Mouse (Mus musculus): ENCODE measurements around the gene Plcl1. TPM values are rescaled to one million over a fixed set of nuclear protein-coding genes. Genes with fewer than 3 reads are reported as not detected.
A peak's percentile ranks its signal among the peaks of the same experiment; 100 is the strongest.

The Plcl1 gene
- polyA plus RNA-seq, 1 experiment from 2014 or later: 4.1 TPM

DNA sequence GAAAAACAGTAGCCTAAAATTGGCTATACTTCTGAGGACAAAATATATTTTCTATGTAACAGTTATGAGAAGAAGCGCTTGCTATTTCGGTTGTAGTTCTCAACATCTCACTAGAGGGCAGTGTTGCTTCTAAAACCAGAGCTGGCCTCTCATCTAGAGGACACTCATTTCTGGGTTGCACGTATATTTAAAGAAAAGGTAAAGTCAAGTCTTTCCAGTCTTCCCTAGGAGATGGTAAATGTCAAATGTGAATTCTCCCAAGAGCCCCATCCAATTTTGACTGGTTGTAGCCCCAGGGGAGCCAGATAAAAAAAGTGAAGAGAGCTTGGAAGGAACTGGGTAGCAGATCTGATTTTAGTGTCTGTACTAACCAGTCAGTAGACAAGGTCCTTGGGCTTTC, 1.3 kb upstream of the Plcl1 start:
- peaks cover 19% of the 10 kb centered on the region for H3K4me1 ChIP-seq (ENCODE audit: control insufficient read depth, insufficient read depth, low read length)
- no peaks in the 10 kb centered on the region for H3K36me3 ChIP-seq (ENCODE audit: control insufficient read depth, insufficient read depth, low read length)
- H3K27ac ChIP-seq (ENCODE audit: low read length): no peak overlapping the region
- H3K9ac ChIP-seq (ENCODE audit: low read depth, low read length): no peak overlapping the region; the same call in 1 of the 2 replicates
- ATAC-seq: no peak
- 2% methylated on average over 3 of the region's 3 CpGs for WGBS
- no peaks in the 10 kb centered on the region for H3K9me3 ChIP-seq (replicated peaks; ENCODE audit: control insufficient read depth, low read length, poor library complexity, severe bottlenecking)
- H3K4me2 ChIP-seq (ENCODE audit: low read length): peak overlapping the region; percentile 94
- H3K27me3 ChIP-seq (ENCODE audit: control insufficient read depth, insufficient read depth, low read depth, low read length): peaks cover 2% of the 10 kb centered on the region; the same call in 1 of the 2 replicates
- H3K4me3 ChIP-seq (ENCODE audit: low read depth, low read length): no peak overlapping the region; the same call in 1 of the 2 replicates

GRCm38 (mm10) chr1:55406023-55406413, 297 bp downstream of the Plcl1 start:
- H3K27ac ChIP-seq (ENCODE audit: low read length): peak overlapping the region; percentile 77
- H3K4me1 ChIP-seq (ENCODE audit: control insufficient read depth, insufficient read depth, low read length): peaks cover 19% of the 10 kb centered on the region
- 0% methylated on average over 27 of the region's 42 CpGs for WGBS
- no peaks in the 10 kb centered on the region for H3K9me3 ChIP-seq (replicated peaks; ENCODE audit: control insufficient read depth, low read length, poor library complexity, severe bottlenecking)
- peak overlapping the region; percentile 90 for H3K4me3 ChIP-seq (ENCODE audit: low read depth, low read length)
- H3K36me3 ChIP-seq (ENCODE audit: control insufficient read depth, insufficient read depth, low read length): no peaks in the 10 kb centered on the region
- peaks cover 2% of the 10 kb centered on the region; the same call in 1 of the 2 replicates for H3K27me3 ChIP-seq (ENCODE audit: control insufficient read depth, insufficient read depth, low read depth, low read length)
- ATAC-seq: peak; percentile 71
- H3K9ac ChIP-seq (ENCODE audit: low read depth, low read length): peak overlapping the region; percentile 87
- peak overlapping the region; percentile 94 for H3K4me2 ChIP-seq (ENCODE audit: low read length)

DNA sequence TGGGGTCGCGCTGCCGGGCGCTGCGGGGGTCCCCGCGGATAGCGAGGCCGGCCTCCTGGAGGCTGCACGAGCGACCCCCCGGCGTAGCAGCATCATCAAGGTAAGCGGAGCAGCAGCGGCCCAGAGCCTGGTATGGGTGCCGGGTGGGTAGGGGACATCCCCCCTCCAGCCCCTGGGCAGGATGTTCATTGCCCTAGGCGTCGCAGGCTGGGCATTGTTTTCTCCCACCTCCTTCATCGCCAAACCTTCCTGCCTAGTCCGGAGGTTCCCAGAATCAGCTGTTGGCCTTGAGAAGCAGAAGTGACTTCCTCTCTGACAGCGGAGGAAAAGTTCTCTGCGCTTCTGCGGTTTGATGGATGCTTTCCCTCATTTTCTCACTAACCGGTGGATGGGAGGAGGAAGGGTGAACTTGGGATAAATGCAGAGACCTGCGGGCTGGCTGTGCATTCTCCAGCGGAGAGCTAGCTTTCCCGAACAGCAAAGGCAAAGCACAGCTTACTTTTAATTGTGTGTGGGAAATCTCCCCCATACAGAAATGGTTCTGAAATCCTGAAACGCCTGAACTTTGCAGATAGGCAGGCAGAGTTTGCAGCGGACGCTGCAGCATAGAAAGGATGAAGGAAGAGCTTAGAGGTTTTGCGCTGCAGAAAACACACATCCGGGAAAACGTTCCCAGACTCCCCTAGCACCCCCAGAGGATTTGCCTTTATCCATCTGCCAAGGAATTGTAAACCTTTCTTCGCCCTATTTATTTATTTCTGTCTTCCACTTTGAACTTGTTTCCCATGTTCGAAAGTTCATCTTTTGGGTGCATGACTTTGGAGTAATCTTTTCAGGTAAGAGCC, 1.0 kb downstream of the Plcl1 start:
- Histone ChIP-seq H3K4me2 (ENCODE audit: low read length) (peak overlapping the region; percentile 94), H3K27me3 (ENCODE audit: control insufficient read depth, insufficient read depth, low read depth, low read length) (peaks cover 2% of the 10 kb centered on the region; the same call in 1 of the 2 replicates)
- 3% methylated on average over 34 of the region's 35 CpGs for WGBS

GRCm38 (mm10) chr1:55410670-55411069, 4.9 kb downstream of the Plcl1 start:
- ATAC-seq: no peak
- H3K9me3 ChIP-seq (replicated peaks; ENCODE audit: control insufficient read depth, low read length, poor library complexity, severe bottlenecking): no peaks in the 10 kb centered on the region
- no peak overlapping the region for H3K27ac ChIP-seq (ENCODE audit: low read length)

More for the DNA sequence above, 1.0 kb downstream of the Plcl1 start:
- H3K27ac ChIP-seq (ENCODE audit: low read length): peak overlapping the region; percentile 77
- H3K4me1 ChIP-seq (ENCODE audit: control insufficient read depth, insufficient read depth, low read length): peaks cover 19% of the 10 kb centered on the region
- peak overlapping the region; percentile 87 for H3K9ac ChIP-seq (ENCODE audit: low read depth, low read length)
- H3K9me3 ChIP-seq (replicated peaks; ENCODE audit: control insufficient read depth, low read length, poor library complexity, severe bottlenecking): no peaks in the 10 kb centered on the region
- ATAC-seq: peak; percentile 19
- peak overlapping the region; percentile 90 for H3K4me3 ChIP-seq (ENCODE audit: low read depth, low read length)
- H3K36me3 ChIP-seq (ENCODE audit: control insufficient read depth, insufficient read depth, low read length): no peaks in the 10 kb centered on the region

DNA sequence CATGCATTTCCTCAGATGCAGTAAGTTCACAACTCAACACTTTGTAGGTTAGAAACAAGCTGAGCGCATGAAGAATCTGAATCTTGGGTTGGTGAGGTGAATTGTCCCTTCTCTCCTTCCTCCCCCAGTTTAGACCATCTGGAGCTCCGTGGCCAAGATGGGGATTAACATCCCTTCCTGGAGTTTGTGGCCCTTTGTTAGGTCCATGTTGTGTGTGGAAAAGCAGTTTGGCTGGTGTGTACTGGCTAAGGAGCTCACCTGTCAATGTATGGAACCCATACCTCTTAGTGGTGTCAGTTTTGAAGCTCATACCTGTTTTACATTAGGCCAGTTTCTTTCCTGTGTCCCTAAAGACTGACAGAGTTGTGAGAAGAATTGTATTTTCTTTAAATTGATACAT, 5.4 kb downstream of the Plcl1 start:
- no peak overlapping the region for H3K4me3 ChIP-seq (ENCODE audit: low read depth, low read length)
- whole genome bisulfite sequencing: 87% methylated on average over 2 of the region's 2 CpGs

More at GRCm38 (mm10) chr1:55410670-55411069, 4.9 kb downstream of the Plcl1 start:
- Histone ChIP-seq H3K9ac (ENCODE audit: low read depth, low read length) (no peak overlapping the region), H3K4me1 (ENCODE audit: control insufficient read depth, insufficient read depth, low read length) (peaks cover 11% of the 10 kb centered on the region), H3K36me3 (ENCODE audit: control insufficient read depth, insufficient read depth, low read length) (no peaks in the 10 kb centered on the region), H3K4me3 (ENCODE audit: low read depth, low read length) (no peak overlapping the region), H3K4me2 (ENCODE audit: low read length) (no peak overlapping the region), H3K27me3 (ENCODE audit: control insufficient read depth, insufficient read depth, low read depth, low read length) (no peaks in the 10 kb centered on the region)
- 82% methylated on average over 2 of the region's 2 CpGs for WGBS

GRCm38 (mm10) chr1:55412569-55412968, 6.8 kb downstream of the Plcl1 start:
- no peaks in the 10 kb centered on the region for H3K9me3 ChIP-seq (replicated peaks; ENCODE audit: control insufficient read depth, low read length, poor library complexity, severe bottlenecking)
- H3K27me3 ChIP-seq (ENCODE audit: control insufficient read depth, insufficient read depth, low read depth, low read length): no peaks in the 10 kb centered on the region
- ATAC-seq: no peak
- no peak overlapping the region for H3K27ac ChIP-seq (ENCODE audit: low read length)
- no peak overlapping the region for H3K4me2 ChIP-seq (ENCODE audit: low read length)
- H3K9ac ChIP-seq (ENCODE audit: low read depth, low read length): no peak overlapping the region
- H3K4me1 ChIP-seq (ENCODE audit: control insufficient read depth, insufficient read depth, low read length): peaks cover 6% of the 10 kb centered on the region
- H3K4me3 ChIP-seq (ENCODE audit: low read depth, low read length): no peak overlapping the region
- 83% methylated on average over 6 of the region's 6 CpGs for WGBS
- no peaks in the 10 kb centered on the region for H3K36me3 ChIP-seq (ENCODE audit: control insufficient read depth, insufficient read depth, low read length)

More for the DNA sequence above, 5.4 kb downstream of the Plcl1 start:
- Histone ChIP-seq H3K9me3 (replicated peaks; ENCODE audit: control insufficient read depth, low read length, poor library complexity, severe bottlenecking) (no peaks in the 10 kb centered on the region), H3K4me1 (ENCODE audit: control insufficient read depth, insufficient read depth, low read length) (peaks cover 11% of the 10 kb centered on the region), H3K27me3 (ENCODE audit: control insufficient read depth, insufficient read depth, low read depth, low read length) (no peaks in the 10 kb centered on the region), H3K36me3 (ENCODE audit: control insufficient read depth, insufficient read depth, low read length) (no peaks in the 10 kb centered on the region), H3K27ac (ENCODE audit: low read length) (no peak overlapping the region), H3K9ac (ENCODE audit: low read depth, low read length) (no peak overlapping the region), H3K4me2 (ENCODE audit: low read length) (no peak overlapping the region)
- no peak for ATAC-seq

GRCm38 (mm10) chr1:55413534-55413933, 7.8 kb downstream of the Plcl1 start:
- Histone ChIP-seq H3K27me3 (ENCODE audit: control insufficient read depth, insufficient read depth, low read depth, low read length) (no peaks in the 10 kb centered on the region), H3K27ac (ENCODE audit: low read length) (no peak overlapping the region), H3K4me3 (ENCODE audit: low read depth, low read length) (no peak overlapping the region), H3K36me3 (ENCODE audit: control insufficient read depth, insufficient read depth, low read length) (no peaks in the 10 kb centered on the region), H3K4me1 (ENCODE audit: control insufficient read depth, insufficient read depth, low read length) (0 out of 2 replicates have a peak, but pooled peaks cover 1% of the 10 kb centered on the region), H3K9me3 (replicated peaks; ENCODE audit: control insufficient read depth, low read length, poor library complexity, severe bottlenecking) (no peaks in the 10 kb centered on the region), H3K9ac (ENCODE audit: low read depth, low read length) (no peak overlapping the region), H3K4me2 (ENCODE audit: low read length) (no peak overlapping the region)
- ATAC-seq: no peak
- WGBS: 88% methylated on average over 1 of the region's 1 CpGs

DNA sequence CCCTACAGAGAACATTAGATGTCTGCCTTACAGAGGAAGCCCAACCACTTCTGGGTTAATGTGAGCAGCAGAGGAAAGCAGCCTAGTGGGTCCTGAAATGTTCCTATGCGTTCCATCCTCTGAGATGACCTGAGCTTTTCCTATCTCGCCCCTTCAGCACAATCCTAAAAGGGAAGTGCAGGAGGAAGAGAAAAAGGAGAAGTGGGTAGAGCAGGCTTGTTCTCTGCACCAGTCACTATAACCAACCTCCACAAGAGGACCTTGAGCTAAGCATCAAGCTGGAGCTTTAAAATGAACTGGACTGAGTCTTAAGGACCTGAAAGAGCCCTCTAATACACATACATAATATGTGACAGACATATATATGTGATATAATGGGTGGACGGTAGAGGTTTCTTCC, 13.2 kb downstream of the Plcl1 start:
- Histone ChIP-seq H3K27me3 (ENCODE audit: control insufficient read depth, insufficient read depth, low read depth, low read length) (no peaks in the 10 kb centered on the region), H3K9ac (ENCODE audit: low read depth, low read length) (no peak overlapping the region), H3K4me1 (ENCODE audit: control insufficient read depth, insufficient read depth, low read length) (no peaks in the 10 kb centered on the region), H3K27ac (ENCODE audit: low read length) (no peak overlapping the region), H3K9me3 (replicated peaks; ENCODE audit: control insufficient read depth, low read length, poor library complexity, severe bottlenecking) (no peaks in the 10 kb centered on the region), H3K4me3 (ENCODE audit: low read depth, low read length) (no peak overlapping the region), H3K36me3 (ENCODE audit: control insufficient read depth, insufficient read depth, low read length) (no peaks in the 10 kb centered on the region), H3K4me2 (ENCODE audit: low read length) (no peak overlapping the region)
- no peak for ATAC-seq
- WGBS: 89% methylated on average over 3 of the region's 3 CpGs

GRCm38 (mm10) chr1:55427607-55428006, 21.9 kb downstream of the Plcl1 start:
- WGBS: 84% methylated on average over 2 of the region's 2 CpGs
- Histone ChIP-seq H3K27me3 (ENCODE audit: control insufficient read depth, insufficient read depth, low read depth, low read length) (no peaks in the 10 kb centered on the region), H3K4me3 (ENCODE audit: low read depth, low read length) (no peak overlapping the region), H3K9me3 (replicated peaks; ENCODE audit: control insufficient read depth, low read length, poor library complexity, severe bottlenecking) (no peaks in the 10 kb centered on the region), H3K27ac (ENCODE audit: low read length) (no peak overlapping the region), H3K4me2 (ENCODE audit: low read length) (no peak overlapping the region), H3K36me3 (ENCODE audit: control insufficient read depth, insufficient read depth, low read length) (no peaks in the 10 kb centered on the region), H3K4me1 (ENCODE audit: control insufficient read depth, insufficient read depth, low read length) (no peaks in the 10 kb centered on the region), H3K9ac (ENCODE audit: low read depth, low read length) (no peak overlapping the region)
- ATAC-seq: no peak

Measured in midbrain, embryonic 16.5 days (tissue).